Comparison of ENCODE assay signal across 19 mouse cellular contexts in genomic region chr5:119082895-119083294, GRCm38 (mm10).
DNase-seq lines count a peak whose midpoint lies in the region; ATAC-seq and TF ChIP-seq lines count a peak whose summit lies in the region.
"Had no signal": no experiment of that assay in that cellular context is flagged by ENCODE, and none has a peak within 500 bp of the region (broad histone marks: within the 10 kb centered on the region; RNA-seq: fewer than 3 reads in every experiment).

No protein-coding gene starts in this region.

- peak overlapping the region; percentile 25 for H3K4me2 ChIP-seq in heart, embryonic 11.5 days
- peak overlapping the region; percentile 43 for H3K4me2 ChIP-seq in lung, embryonic 14.5 days
- H3K4me2 ChIP-seq: hindbrain, embryonic 13.5 days; limb, embryonic 12.5 days; liver, embryonic 13.5 days; midbrain, embryonic 15.5 days had no signal

- WGBS in heart, embryonic 11.5 days (ENCODE audit: insufficient replicate concordance), result 34% methylated on average over 15 of the region's 15 CpGs
- 19% methylated on average over 15 of the region's 15 CpGs for WGBS in lung, embryonic 14.5 days
- WGBS in small intestine, adult 2 months, result 15% methylated on average over 15 of the region's 15 CpGs

- H3K9me3 ChIP-seq in heart, embryonic 11.5 days (replicated peaks; ENCODE audit: control insufficient read depth, low read length), result 0 out of 2 replicates have a peak, but pooled peaks cover 2% of the 10 kb centered on the region
- no peaks in the 10 kb centered on the region for H3K9me3 ChIP-seq in lung, embryonic 14.5 days (ENCODE audit: low read depth, low read length)
- H3K9me3 ChIP-seq: hindbrain, embryonic 13.5 days; limb, embryonic 12.5 days; liver, embryonic 13.5 days; midbrain, embryonic 15.5 days had no signal

- H3K4me3 ChIP-seq in heart, embryonic 11.5 days (ENCODE audit: low read depth, low read length), result no peak overlapping the region
- no peak overlapping the region for H3K4me3 ChIP-seq in lung, embryonic 14.5 days (ENCODE audit: low read depth, low read length)
- H3K4me3 ChIP-seq in small intestine, adult 2 months (ENCODE audit: low read depth, low read length), result no peak overlapping the region
- H3K4me3 ChIP-seq: erythroblast, embryonic 14.5 days; hindbrain, embryonic 13.5 days; limb, embryonic 12.5 days; liver, embryonic 13.5 days; midbrain, embryonic 15.5 days had no signal

- no peaks in the 10 kb centered on the region for H3K36me3 ChIP-seq in heart, embryonic 11.5 days (ENCODE audit: control insufficient read depth, insufficient read depth, low read length)
- H3K36me3 ChIP-seq in lung, embryonic 14.5 days (ENCODE audit: insufficient read depth), result no peaks in the 10 kb centered on the region
- H3K36me3 ChIP-seq in small intestine, adult 2 months (ENCODE audit: control insufficient read depth, insufficient read depth, low read length), result no peaks in the 10 kb centered on the region
- H3K36me3 ChIP-seq: hindbrain, embryonic 13.5 days; limb, embryonic 12.5 days; liver, embryonic 13.5 days; midbrain, embryonic 15.5 days had no signal

- ATAC-seq in heart, embryonic 11.5 days (replicated peaks; ENCODE audit: insufficient number of reproducible peaks, low FRiP score, low TSS enrichment), result no peak
- ATAC-seq in lung, embryonic 14.5 days (ENCODE audit: insufficient read depth), result peak; percentile 51; the same call in 1 of the 2 replicates
- ATAC-seq: forebrain, embryonic 14.5 days; midbrain, embryonic 15.5 days; Patski had no signal

- no peak for TF ChIP-seq CTCF in lung, embryonic 14.5 days (IDR thresholded peaks at IDR 0.05; ENCODE audit: low read depth)
- TF ChIP-seq CTCF in small intestine, adult 2 months (IDR thresholded peaks at IDR 0.05; ENCODE audit: extremely low read depth, insufficient read length, insufficient replicate concordance, low read depth, low read length), result no peak

- intact Hi-C loops in heart, postnatal 36 days (cut with DNase I), result no loop called here

- TF ChIP-seq POLR2A in small intestine, adult 2 months (IDR thresholded peaks at IDR 0.05; ENCODE audit: low read depth, low read length), result no peak

- no peak overlapping the region for H3K27ac ChIP-seq in heart, embryonic 11.5 days (ENCODE audit: low read depth, low read length)
- H3K27ac ChIP-seq in lung, embryonic 14.5 days (ENCODE audit: low read depth), result no peak overlapping the region
- H3K27ac ChIP-seq in small intestine, adult 2 months (ENCODE audit: insufficient read depth, low read depth, low read length), result peak overlapping the region; percentile 97
- H3K27ac ChIP-seq: hindbrain, embryonic 13.5 days; limb, embryonic 12.5 days; liver, embryonic 13.5 days; midbrain, embryonic 15.5 days had no signal

- no peak overlapping the region for H3K9ac ChIP-seq in heart, embryonic 11.5 days (ENCODE audit: low read depth, low read length)
- no peak overlapping the region for H3K9ac ChIP-seq in lung, embryonic 14.5 days
- H3K9ac ChIP-seq: hindbrain, embryonic 13.5 days; limb, embryonic 12.5 days; liver, embryonic 13.5 days; midbrain, embryonic 15.5 days had no signal

- no peak for DNase-seq in heart, postnatal 36 days
- DNase-seq in retina, postnatal 1 day, result peak; percentile 38
- DNase-seq in retina, embryonic 14.5 days (ENCODE audit: low spot score), result no peak
- peak; percentile 40 for DNase-seq in lung, embryonic 14.5 days
- no peak for DNase-seq in T-cell, adult 2 months (ENCODE audit: low spot score)
- no peak for DNase-seq in gastrocnemius, postnatal 10 days
- DNase-seq: cerebellum, adult 11 months; kidney, adult 8-10 months; kidney, postnatal 25 days; layer of hippocampus, adult 9-11 months; liver, embryonic 13.5 days had no signal

- H3K4me1 ChIP-seq in heart, embryonic 11.5 days (ENCODE audit: control insufficient read depth, insufficient read depth, low read length), result peaks cover 8% of the 10 kb centered on the region
- peaks cover 9% of the 10 kb centered on the region for H3K4me1 ChIP-seq in lung, embryonic 14.5 days (ENCODE audit: insufficient read depth)
- peaks cover 50% of the 10 kb centered on the region for H3K4me1 ChIP-seq in small intestine, adult 2 months (ENCODE audit: control insufficient read depth, insufficient read depth, insufficient read length, low read length)
- H3K4me1 ChIP-seq: liver, embryonic 13.5 days had no signal

- peaks cover 34% of the 10 kb centered on the region for H3K27me3 ChIP-seq in heart, embryonic 11.5 days (ENCODE audit: control insufficient read depth, insufficient read depth, low read length)
- peaks cover 22% of the 10 kb centered on the region for H3K27me3 ChIP-seq in lung, embryonic 14.5 days (ENCODE audit: insufficient read depth, low read length)
- H3K27me3 ChIP-seq in small intestine, adult 2 months (ENCODE audit: control insufficient read depth, insufficient read depth, low read length), result no peaks in the 10 kb centered on the region

Comparison
In these comparisons a context has a peak if more than half of its experiments do, and no peak if none do; other contexts are left out.
1. DNase-seq: peak in retina, postnatal 1 day (single experiment) and lung, embryonic 14.5 days (single experiment); none in heart, postnatal 36 days (0 of 2), retina, embryonic 14.5 days (single experiment), T-cell, adult 2 months (single experiment) and gastrocnemius, postnatal 10 days (single experiment).